Mouse (Mus musculus): ENCODE measurements around the gene Carns1.

Gene Carns1

GRCm38 (mm10) chr19:4171393-4172290 is 3.6 kb downstream of the Carns1 start:
- DNase-seq (ENCODE audit: low spot score in 2 of 2), result no peak

GRCm38 (mm10) chr19:4170723-4171392 is 4.4 kb downstream of the Carns1 start:
- DNase-seq (ENCODE audit: low spot score in 2 of 2), result no peak

GRCm38 (mm10) chr19:4169810-4170209 is 5.5 kb downstream of the Carns1 start:
- DNase-seq (ENCODE audit: low spot score in 2 of 2), result no peak

DNA sequence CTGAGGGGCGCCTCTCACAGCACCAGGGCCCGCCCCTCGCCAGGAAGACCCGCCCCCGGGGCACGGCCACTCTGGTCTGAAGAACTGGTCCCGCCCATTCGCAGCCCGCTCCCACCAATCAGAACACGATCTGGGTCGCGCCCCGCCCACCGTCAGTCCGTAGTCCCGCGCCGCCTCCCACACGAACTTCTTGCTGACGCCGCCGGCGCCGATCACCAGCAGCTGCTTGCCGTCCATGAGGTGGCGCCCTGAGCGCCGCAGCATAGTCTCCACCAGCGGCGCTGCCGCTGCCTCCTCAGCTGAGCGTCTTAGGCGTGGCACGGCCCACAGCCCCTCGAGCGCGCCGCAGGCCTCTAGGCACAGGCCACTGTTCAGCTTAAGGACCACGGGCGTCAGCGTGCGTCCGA is 5.9 kb downstream of the Carns1 start:
- peak; percentile 99 to 100 for DNase-seq (ENCODE audit: low spot score in 2 of 2)

DNA sequence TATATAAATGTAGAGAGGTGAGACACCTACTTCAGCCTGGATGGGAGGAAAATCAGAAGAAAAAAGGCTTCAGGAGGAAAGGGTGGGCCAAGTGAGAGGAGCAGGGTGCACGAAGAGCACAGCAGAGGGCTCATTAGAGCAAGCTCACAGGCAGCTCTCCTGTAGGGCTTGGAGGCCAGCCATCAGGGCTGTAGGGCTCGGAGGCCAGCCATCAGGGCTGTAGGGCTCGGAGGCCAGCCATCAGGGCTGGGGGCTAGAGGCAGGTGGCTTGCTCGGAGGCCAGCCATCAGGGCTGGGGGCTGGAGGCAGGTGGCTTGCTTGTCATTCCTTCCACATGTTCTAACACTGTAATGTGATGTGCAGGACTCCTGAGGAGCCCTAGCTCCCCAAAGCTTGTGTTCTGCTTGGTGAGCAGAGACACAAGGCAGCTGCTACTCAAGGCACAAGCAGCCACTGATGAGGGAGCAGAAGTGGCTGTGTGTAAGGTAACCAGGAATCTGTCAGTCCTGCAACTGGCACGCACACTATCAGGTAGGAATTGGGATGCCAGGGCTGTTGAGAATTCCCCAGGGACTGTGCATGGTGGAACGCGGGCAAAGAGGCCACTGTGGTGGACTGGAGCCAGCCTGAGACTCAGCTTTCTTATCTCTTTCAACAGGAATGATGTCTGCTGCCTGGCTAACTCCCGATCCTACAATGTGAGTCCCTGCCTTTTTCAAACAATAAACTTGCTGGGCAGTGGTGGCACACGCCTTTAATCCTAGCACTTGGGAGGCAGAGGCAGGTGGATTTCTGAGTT is 8.4 kb downstream of the Carns1 start:
- no peak for DNase-seq (ENCODE audit: low spot score in 2 of 2)

DNA sequence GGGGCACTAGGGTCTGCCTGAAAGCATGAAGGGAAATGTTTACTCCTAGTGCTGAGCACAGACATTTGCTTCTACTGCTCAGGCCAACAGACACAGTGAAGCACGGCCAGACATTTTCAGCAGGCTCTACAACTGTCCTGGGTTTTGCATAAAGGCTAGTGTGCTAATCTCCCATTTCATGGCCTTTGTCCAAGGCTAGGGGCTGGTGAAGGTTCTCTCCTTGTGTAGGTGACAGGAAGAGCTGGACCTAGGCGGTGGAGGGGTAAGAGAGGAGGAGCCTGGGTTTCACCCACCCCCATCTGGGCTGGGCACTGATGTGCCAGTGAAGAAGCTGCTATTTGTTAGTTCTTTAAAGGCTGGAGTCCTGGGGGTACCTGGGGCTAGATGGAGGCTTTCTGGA is 10.6 kb downstream of the Carns1 start:
- DNase-seq (ENCODE audit: low spot score in 2 of 2), result no peak

DNA sequence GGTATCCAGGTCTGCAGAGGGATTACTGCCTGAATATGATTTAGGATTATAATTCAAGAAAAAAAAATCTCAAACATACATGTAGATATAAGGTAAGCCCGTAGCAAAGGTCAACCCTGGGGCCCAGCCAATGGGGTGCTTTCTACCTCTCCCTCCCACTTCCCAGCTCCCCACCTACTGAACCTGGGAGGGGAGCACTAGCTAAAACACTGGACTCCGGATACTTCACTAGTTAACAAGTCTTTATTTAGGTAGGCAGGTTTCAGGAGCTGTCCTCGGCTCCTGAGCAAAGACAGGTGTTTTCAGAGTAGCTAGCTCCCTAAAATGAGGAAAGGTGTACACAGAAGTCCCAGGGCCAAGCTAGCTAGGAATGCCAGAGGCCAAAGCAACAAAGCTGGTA is 11.2 kb downstream of the Carns1 start:
- no peak for DNase-seq (ENCODE audit: low spot score in 2 of 2)

GRCm38 (mm10) chr19:4163543-4163887 is 11.8 kb downstream of the Carns1 start:
- DNase-seq (ENCODE audit: low spot score in 2 of 2), result no peak

DNA sequence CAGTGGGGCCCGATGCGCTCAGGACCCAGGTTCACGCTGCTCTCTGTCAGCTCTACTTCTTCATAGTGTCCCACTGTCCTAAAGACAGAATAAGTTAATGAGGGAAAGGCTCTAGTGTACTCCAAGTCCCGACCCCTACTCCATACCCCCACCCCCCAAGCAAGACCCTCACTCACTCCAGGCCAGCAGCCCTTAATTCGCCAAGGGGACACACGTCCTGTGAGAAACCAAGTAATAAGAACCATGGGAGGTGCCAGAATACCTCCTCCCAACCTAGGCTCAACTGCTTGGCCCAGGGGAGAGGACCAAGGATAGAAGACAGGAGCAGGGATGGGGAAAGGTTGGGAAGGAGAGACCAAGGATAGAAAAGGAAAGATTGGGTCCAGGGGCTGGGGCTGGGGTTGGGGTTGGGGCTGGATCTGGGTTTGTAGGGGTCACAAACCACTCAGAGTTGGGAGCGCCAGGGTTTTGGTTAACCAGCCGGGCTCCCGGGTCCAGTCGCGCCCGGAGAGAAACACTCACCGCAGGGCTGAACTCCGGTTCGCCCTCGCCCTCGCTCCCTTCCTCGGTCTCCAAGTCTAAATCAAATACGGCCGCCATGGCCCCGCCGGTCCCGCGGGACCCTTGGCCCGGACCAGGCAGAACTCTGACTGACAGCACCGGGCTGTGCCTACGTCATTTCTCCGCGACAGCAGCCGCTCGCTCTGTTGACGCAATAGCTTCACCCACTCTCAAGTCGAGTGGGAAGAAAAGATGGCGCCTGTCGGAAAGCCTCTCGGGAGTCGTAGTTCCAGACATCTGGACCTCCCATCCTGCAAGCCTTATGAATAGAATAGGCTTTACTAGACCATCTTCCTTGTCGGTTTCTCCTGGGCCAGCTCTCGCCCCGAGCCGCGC is 12.4 kb downstream of the Carns1 start, which contains the start of gene Rps6kb2:
TSS of gene Rps6kb2 (minus strand) at position 709 of the 897 bp plus-strand sequence.
- peak; percentile 89 to 94 for DNase-seq (ENCODE audit: low spot score in 2 of 2)

DNA sequence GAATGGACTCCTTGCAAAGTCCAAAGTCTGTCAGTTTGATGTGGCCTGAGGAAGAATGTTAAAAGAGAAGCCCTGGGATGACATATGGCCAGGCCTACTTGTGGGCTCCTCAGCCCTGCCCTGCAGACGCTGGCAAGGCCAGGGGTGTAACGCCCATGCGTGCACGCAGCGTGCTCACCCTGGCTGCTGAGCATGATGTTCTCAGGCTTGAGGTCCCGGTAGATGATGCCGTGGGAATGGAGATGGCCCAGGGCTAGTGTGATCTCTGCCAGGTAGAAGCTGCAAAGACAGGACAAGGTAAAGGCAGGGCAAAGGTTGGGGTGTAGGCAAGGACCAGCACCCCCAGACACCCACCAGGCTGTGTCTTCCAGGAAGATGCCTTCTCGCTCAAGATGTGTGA is 16.2 kb downstream of the Carns1 start:
- no peak for DNase-seq (ENCODE audit: low spot score in 2 of 2)

- no peak for DNase-seq (ENCODE audit: low spot score in 2 of 2)
Measured at GRCm38 (mm10) chr19:4156771-4157170, 18.5 kb downstream of the Carns1 start.

GRCm38 (mm10) chr19:4156073-4156579 is 19.2 kb downstream of the Carns1 start:
- DNase-seq (ENCODE audit: low spot score in 2 of 2), result no peak

GRCm38 (mm10) chr19:4155223-4156072 is 19.8 kb downstream of the Carns1 start:
- peak in 1 of 2 experiments; percentile 32 for DNase-seq (ENCODE audit: low spot score in 2 of 2)

DNA sequence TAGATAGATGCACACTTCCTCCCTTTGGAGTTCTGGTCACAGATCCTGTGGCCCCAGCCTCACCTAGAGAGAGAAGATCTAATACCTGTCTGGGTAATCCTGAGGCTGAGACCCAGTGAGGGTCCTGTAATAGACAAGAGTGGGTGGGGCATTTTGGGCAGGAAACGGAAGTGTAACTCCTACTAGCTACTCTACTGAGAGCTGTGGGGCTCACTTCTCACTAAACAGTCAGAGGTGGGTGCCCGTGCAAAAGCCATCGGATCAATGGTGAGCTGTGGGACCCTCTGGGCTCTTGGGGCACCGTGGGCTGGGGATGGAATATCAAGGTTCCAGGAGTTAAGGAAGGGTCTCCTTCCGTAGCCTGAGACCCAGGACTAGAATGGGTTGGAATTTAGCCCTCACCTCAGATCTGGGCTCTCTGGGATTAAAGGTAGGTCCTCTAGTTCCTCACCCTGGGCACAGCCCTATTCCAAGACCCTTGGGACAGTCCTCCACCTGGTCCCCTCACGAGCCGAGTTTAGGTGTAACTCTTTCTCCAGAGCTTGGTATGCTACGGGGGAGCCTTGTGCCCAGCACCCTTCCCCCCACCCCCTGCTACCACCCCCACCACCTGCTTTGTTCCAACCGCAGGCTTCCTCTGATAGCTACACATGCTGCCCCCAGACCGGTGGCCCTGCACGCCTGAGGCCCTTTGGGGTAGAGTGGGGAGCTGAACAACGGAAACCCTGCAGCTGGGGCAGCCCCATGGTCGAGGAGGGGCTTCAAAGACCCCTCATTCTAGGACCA is 20.6 kb downstream of the Carns1 start:
- DNase-seq (ENCODE audit: low spot score in 2 of 2), result peak; percentile 46 to 58

DNA sequence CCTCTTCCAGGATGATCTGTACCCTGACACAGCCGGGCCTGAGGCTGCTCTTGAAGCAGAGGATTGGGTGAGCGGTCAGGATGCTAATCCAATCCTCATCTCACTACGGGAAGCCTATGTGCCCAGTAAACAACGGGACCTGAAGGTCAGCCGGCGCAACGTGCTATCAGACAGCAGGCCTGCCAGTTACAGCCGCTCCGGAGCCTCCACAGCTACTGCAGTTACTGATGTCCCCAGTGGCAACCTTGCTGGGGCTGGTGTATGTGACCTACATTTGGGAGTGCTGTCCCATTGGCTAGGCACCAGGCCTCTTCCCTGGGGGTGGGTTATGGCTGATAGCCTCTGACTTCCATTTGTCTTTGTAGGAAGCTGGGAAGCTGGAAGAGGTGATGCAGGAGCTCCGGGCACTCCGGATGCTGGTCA is 22.0 kb downstream of the Carns1 start, which contains the start of gene Ptprcap:
TSS of gene Ptprcap (plus strand) at position 373 of the 423 bp plus-strand sequence.
- no peak for DNase-seq (ENCODE audit: low spot score in 2 of 2)

- no peak for DNase-seq (ENCODE audit: low spot score in 2 of 2)
Measured at GRCm38 (mm10) chr19:4152445-4153231, 22.6 kb downstream of the Carns1 start.

GRCm38 (mm10) chr19:4151898-4152297 is 23.4 kb downstream of the Carns1 start:
- no peak for DNase-seq (ENCODE audit: low spot score in 2 of 2)

GRCm38 (mm10) chr19:4151488-4151860 is 23.8 kb downstream of the Carns1 start:
- DNase-seq (ENCODE audit: low spot score in 2 of 2), result no peak
